Mouse (Mus musculus) liver, embryonic 14.5 days (tissue): ENCODE measurements around the gene Ptprc. TPM values are rescaled to one million over a fixed set of nuclear protein-coding genes. Genes with fewer than 3 reads are reported as not detected.

Experiments used
- ATAC-seq: fragments of 200-750 bp; cut with Nextera tagmentation; 2 replicates; pipeline ENCODE4 v1.8.0; 2017; ENCODE audit warnings: moderate number of reproducible peaks, mild to moderate bottlenecking, moderate library complexity; ENCODE audit not compliant: insufficient read depth
- DNase-seq, 3 experiments: peaks; one replicate each; pipeline ENCODE4 v3.0.0-alpha.2; 2012 to 2013; ENCODE audit warnings: low read depth in 3 of 3, low spot score in 3 of 3
- H3K27ac ChIP-seq: fragments of 300-500 bp; sonication (generic); 2 replicates; pipeline ENCODE4 v1.5.1; 2014; ENCODE audit warnings: moderate library complexity, mild to moderate bottlenecking, control low read depth, inconsistent platforms
- H3K27me3 ChIP-seq: fragments of 300-500 bp; sonication (generic); 2 replicates; pipeline ENCODE4 v1.6.1; 2014; ENCODE audit warnings: mild to moderate bottlenecking, low read length, moderate library complexity; ENCODE audit not compliant: control insufficient read depth, insufficient read depth
- H3K36me3 ChIP-seq: fragments of 300-500 bp; sonication (generic); replicated peaks from 2 replicates; pipeline ENCODE4 v1.6.1; 2014; ENCODE audit warnings: low read depth; ENCODE audit not compliant: control insufficient read depth, insufficient read depth
- H3K4me1 ChIP-seq, 2 experiments: fragments of 200-500 bp in 1 of 2; fragments of 300-500 bp in 1 of 2; sonication (generic) in 1 of 2; replicated peaks; 2 replicates each; pipeline ENCODE4 v1.6.1; 2012 to 2014; ENCODE audit warnings: antibody characterized with exemption in 1 of 2, inconsistent platforms in 1 of 2, low read length in 1 of 2; ENCODE audit not compliant: control insufficient read depth in 2 of 2, insufficient read depth in 2 of 2
- H3K4me2 ChIP-seq: fragments of 300-500 bp; sonication (generic); 2 replicates; pipeline ENCODE4 v1.6.1; 2014; ENCODE audit warnings: low read depth, mild to moderate bottlenecking, control low read depth, moderate library complexity
- H3K4me3 ChIP-seq, 2 experiments: fragments of 200-500 bp in 1 of 2; fragments of 300-500 bp in 1 of 2; sonication (generic) in 1 of 2; 2 replicates each; pipeline ENCODE4 v1.5.1; 2012 to 2014; ENCODE audit warnings: low read depth in 2 of 2, low read length in 2 of 2, mild to moderate bottlenecking in 2 of 2, control low read depth in 1 of 2, inconsistent platforms in 1 of 2, moderate library complexity in 1 of 2; ENCODE audit not compliant: insufficient read depth in 1 of 2
- H3K9ac ChIP-seq: fragments of 300-500 bp; sonication (generic); replicated peaks from 2 replicates; pipeline ENCODE4 v1.6.1; 2014; ENCODE audit warnings: mild to moderate bottlenecking, control low read depth, moderate library complexity
- H3K9me3 ChIP-seq: fragments of 300-500 bp; sonication (generic); 2 replicates; pipeline ENCODE4 v1.6.1; 2016; ENCODE audit warnings: low read length, mixed read lengths; ENCODE audit not compliant: control insufficient read depth
- CTCF ChIP-seq: IDR thresholded peaks from 2 replicates; pipeline ENCODE4 v1.5.1; 2016; ENCODE audit warnings: antibody characterized with exemption, low read depth, control low read depth
- EP300 ChIP-seq: IDR thresholded peaks from 2 replicates; pipeline ENCODE4 v1.6.1; 2016; ENCODE audit warnings: antibody characterized with exemption, low read depth
- WGBS: fragments of 180-500 bp; shearing (Covaris S2); extraction: QIAGEN DNeasy Blood & Tissue Kit; methylation state at CpG from one replicate; pipeline ENCODE4 v1.1.7; 2014; ENCODE audit not compliant: insufficient replicate concordance; 5-methylcytosine and 5-hydroxymethylcytosine counted together
- polyA plus RNA-seq, 2 experiments: library from polyadenylated mRNA; depleted of rRNA in 1 of 2; stranded (reverse) in 1 of 2; unstranded in 1 of 2; fragments of >200 nt; fragmentation: Nextera tagmentation in 1 of 2; extraction: Ambion mirVana in 1 of 2; gene quantifications; 2 replicates each; pipeline versions ENCODE4 v1.2.1 to v1.2.3; 2012 to 2014

The Ptprc gene
- polyA plus RNA-seq, 2 experiments, result 4.1 to 5.8 TPM

- TF ChIP-seq EP300 (no peak), CTCF (no peak)
- H3K9me3 ChIP-seq, result no peaks in the 10 kb centered on the region
- H3K27me3 ChIP-seq, result no peaks in the 10 kb centered on the region
Observed at GRCm38 (mm10) chr1:138126843-138127242, 48.7 kb downstream of the Ptprc start.

GRCm38 (mm10) chr1:138125281-138125680 lies 50.2 kb downstream of the Ptprc start:
- Histone ChIP-seq H3K9ac (no peak overlapping the region), H3K27ac (no peak overlapping the region), H3K4me1 (no peaks in the 10 kb centered on the region), H3K36me3 (no peaks in the 10 kb centered on the region), H3K4me3 (no peak overlapping the region), H3K4me2 (no peak overlapping the region), H3K9me3 (no peaks in the 10 kb centered on the region), H3K27me3 (no peaks in the 10 kb centered on the region)
- WGBS, result 14% methylated on average over 1 of the region's 1 CpGs
- TF ChIP-seq CTCF, result no peak
- no peak for DNase-seq
- no peak for ATAC-seq

More at GRCm38 (mm10) chr1:138126843-138127242, 48.7 kb downstream of the Ptprc start:
- DNase-seq (no peak), ATAC-seq (no peak)
- no peak overlapping the region for H3K27ac ChIP-seq
- H3K4me2 ChIP-seq, result no peak overlapping the region
- no peaks in the 10 kb centered on the region for H3K4me1 ChIP-seq
- 63% methylated on average over 8 of the region's 8 CpGs for WGBS
- no peaks in the 10 kb centered on the region for H3K36me3 ChIP-seq
- H3K9ac ChIP-seq, result no peak overlapping the region
- H3K4me3 ChIP-seq, result no peak overlapping the region

- WGBS, result 32% methylated on average over 3 of the region's 3 CpGs
- Histone ChIP-seq H3K4me2 (no peak overlapping the region), H3K4me1 (no peaks in the 10 kb centered on the region), H3K9ac (no peak overlapping the region), H3K27me3 (no peaks in the 10 kb centered on the region), H3K4me3 (no peak overlapping the region), H3K36me3 (no peaks in the 10 kb centered on the region), H3K27ac (no peak overlapping the region), H3K9me3 (no peaks in the 10 kb centered on the region)
- TF ChIP-seq EP300 (no peak), CTCF (no peak)
- ATAC-seq (no peak), DNase-seq (peak in 2 of 3 experiments; percentile 13 to 16)
Observed at GRCm38 (mm10) chr1:138123866-138124265, 51.6 kb downstream of the Ptprc start.

- no peak overlapping the region for H3K9ac ChIP-seq
- no peaks in the 10 kb centered on the region for H3K36me3 ChIP-seq
- 63% methylated on average over 12 of the region's 12 CpGs for WGBS
- ATAC-seq, result no peak
- H3K27ac ChIP-seq, result no peak overlapping the region
- no peak overlapping the region for H3K4me2 ChIP-seq
- no peaks in the 10 kb centered on the region for H3K9me3 ChIP-seq
- no peak overlapping the region for H3K4me3 ChIP-seq
- TF ChIP-seq CTCF (peak; percentile 26; the same call in 1 of the 2 replicates), EP300 (no peak)
- H3K4me1 ChIP-seq, result no peaks in the 10 kb centered on the region
- H3K27me3 ChIP-seq, result no peaks in the 10 kb centered on the region
- DNase-seq, result no peak
Observed at GRCm38 (mm10) chr1:138119895-138120294, 55.6 kb downstream of the Ptprc start.

- 43% methylated on average over 1 of the region's 1 CpGs for WGBS
- no peak for DNase-seq
- ATAC-seq, result no peak
- no peak overlapping the region for H3K4me2 ChIP-seq
- H3K27me3 ChIP-seq, result no peaks in the 10 kb centered on the region
- H3K4me3 ChIP-seq, result no peak overlapping the region
- H3K9ac ChIP-seq, result no peak overlapping the region
- no peak overlapping the region for H3K27ac ChIP-seq
- H3K4me1 ChIP-seq, result no peaks in the 10 kb centered on the region
- TF ChIP-seq EP300, result no peak
- TF ChIP-seq CTCF, result no peak
- no peaks in the 10 kb centered on the region for H3K36me3 ChIP-seq
- no peaks in the 10 kb centered on the region for H3K9me3 ChIP-seq
Observed at GRCm38 (mm10) chr1:138093219-138093618, 82.3 kb downstream of the Ptprc start.

GRCm38 (mm10) chr1:138085810-138086209 lies 89.7 kb downstream of the Ptprc start:
- Histone ChIP-seq H3K36me3 (no peaks in the 10 kb centered on the region), H3K4me1 (no peaks in the 10 kb centered on the region), H3K4me2 (no peak overlapping the region), H3K27ac (no peak overlapping the region), H3K9ac (no peak overlapping the region), H3K4me3 (no peak overlapping the region), H3K27me3 (no peaks in the 10 kb centered on the region), H3K9me3 (no peaks in the 10 kb centered on the region)
- TF ChIP-seq CTCF, result peak; percentile 45
- no peak for TF ChIP-seq EP300
- WGBS, result 19% methylated on average over 1 of the region's 1 CpGs
- ATAC-seq (no peak), DNase-seq (no peak)
